Mouse (Mus musculus) adrenal gland, postnatal 10 days (tissue): ENCODE results near the gene H2-M5. TPM values are rescaled to one million over a fixed set of nuclear protein-coding genes. Genes with fewer than 3 reads are reported as not detected.
"Not testable (repeated sequence)": the region's sequence is repeated elsewhere in the genome, so short reads cannot be mapped to it uniquely, and the experiment has no call there.

Experiments
- DNase-seq: peaks from one replicate; pipeline ENCODE4 v3.0.0; 2021; ENCODE audit warnings: mixed read lengths
- long read RNA-seq, 2 experiments: library from polyadenylated mRNA; stranded (forward); transcript quantifications; one replicate each; pipeline ENCODE4 v2.0.0; 2021
- total RNA-seq, 2 experiments: library from RNA; stranded (reverse); gene quantifications; 2 replicates each; pipeline ENCODE4 v1.2.3; 2021

The H2-M5 gene
- not detected for total RNA-seq
- long read RNA-seq, experiment 1, partial matches to known transcripts = 0 of 1 reads
- long read RNA-seq, experiment 1, other reads (novel, unspliced or antisense) = 1 of 1 reads
- long read RNA-seq, experiment 2 = 0 reads

DNA sequence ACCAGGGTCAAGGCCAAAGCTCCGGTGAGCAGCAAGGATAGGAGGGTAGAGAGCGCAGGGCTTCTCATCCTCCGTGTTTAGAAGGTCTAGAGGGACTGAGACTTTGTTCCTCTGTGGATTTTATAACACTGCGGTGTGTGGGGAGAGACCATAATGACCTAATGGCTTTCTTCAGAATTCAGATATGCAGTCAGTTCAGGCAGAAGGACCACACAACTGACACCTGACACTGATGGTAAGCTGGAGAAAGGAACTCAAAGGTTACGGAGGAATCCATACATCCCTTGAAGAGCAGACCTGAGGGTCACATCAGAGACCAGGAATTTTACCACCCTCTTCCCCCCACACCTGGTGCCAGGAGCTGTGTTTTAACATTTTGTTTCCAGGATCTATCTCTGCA lies at the start of gene H2-M5:
Gene H2-M5, minus strand, starts transcription at position 101 of the 400 bp plus-strand sequence.
- no peak for DNase-seq

DNA sequence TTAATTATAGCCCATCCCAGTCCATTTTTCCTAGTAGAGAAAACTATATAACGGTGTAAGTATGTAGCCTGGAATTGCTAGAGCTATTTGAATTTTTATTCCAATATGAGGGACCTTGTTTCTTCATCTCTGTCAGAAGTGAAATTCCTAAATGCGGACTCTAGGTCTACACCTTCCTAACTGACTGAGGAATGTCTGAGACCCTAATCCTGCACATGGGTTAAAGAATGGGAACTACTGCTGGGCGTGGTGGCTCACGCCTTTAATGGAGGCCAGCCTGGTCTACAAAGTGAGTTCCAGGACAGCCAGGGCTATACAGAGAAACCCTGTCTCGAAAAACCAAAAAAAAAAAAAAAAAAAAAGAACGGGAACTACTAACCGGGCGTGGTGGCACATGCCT lies 39.8 kb upstream of the H2-M5 start:
- DNase-seq = no peak

DNA sequence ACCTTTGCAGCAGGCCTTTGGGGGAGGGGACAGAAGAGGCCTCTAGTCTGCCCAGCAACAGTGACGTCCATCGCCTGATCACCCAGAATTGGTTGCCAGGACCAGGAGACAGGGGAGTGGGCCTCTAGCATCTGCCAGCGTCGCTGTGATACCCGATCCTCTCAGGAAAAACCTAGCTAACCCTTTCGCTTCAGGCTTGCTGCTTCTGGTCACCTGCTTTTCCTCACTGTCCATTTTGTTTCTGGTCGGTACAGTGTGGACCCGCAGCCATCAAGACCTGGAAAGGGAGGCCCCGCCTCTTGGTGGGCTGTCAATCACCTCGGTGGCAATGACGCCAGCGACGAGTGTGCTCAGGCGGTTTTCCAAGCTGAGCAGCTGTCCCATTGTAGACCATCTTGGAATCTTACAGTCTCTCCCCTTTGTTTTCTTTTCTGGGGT lies 39.4 kb upstream of the H2-M5 start:
- DNase-seq = peak; percentile 89

DNA sequence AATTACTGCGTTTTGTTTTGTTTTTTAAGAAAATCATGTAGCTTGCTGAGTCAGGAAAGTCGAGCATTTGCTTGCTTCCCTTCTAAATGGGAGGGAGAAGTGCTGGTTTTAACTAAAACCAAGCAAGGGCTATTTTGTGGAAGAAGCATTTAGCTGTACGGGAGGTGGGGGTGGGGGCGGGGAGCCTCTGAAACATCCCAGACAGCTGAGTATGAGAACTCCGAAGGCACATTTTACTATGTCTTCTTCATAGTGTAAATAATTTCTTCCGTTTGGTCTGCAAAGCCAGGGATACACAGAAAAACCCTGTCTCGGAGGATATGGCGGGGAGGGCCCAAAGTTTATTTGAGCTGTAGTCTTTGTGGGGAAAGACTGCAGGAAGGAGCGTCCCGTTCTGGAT lies 38.9 kb upstream of the H2-M5 start:
- no peak for DNase-seq

DNA sequence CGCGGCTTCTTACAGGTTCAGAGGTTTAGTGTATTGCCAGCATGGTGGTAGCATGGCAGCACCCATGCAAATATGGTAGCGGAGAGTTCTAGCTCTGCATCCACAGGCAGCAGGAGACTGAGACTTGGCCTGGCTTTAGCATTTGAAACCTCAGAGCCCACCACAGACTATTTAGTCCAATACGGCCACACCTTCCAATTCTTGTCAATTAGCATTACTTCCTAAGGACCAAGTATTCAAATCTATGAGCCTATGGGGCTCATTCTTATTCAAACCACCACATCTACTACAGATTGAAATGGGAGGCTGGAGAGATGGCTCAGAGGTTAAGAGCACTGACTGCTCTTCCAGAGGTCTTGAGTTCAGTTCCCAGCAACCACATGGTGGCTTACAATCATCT lies 38.1 kb upstream of the H2-M5 start:
- no peak for DNase-seq

DNA sequence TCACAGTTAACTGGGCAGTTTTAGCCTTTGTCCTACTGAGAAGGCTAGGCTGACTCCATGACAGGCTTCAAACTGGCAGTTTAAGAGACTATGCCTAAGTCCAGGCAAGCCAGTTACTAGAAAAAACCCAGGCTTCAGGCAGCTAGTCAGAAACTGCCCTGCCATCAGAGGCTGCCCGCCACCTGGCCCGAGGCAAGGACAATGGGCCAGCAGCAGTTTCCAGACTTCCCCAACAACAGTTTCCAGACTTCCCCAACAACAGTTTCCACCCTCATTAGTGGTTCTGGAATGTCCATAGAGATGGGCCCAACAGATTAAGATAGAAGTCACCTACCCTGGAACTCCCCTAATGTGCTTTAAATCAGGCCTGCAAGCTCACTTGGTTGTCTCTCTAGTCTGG lies 37.1 kb upstream of the H2-M5 start:
- no peak for DNase-seq

DNA sequence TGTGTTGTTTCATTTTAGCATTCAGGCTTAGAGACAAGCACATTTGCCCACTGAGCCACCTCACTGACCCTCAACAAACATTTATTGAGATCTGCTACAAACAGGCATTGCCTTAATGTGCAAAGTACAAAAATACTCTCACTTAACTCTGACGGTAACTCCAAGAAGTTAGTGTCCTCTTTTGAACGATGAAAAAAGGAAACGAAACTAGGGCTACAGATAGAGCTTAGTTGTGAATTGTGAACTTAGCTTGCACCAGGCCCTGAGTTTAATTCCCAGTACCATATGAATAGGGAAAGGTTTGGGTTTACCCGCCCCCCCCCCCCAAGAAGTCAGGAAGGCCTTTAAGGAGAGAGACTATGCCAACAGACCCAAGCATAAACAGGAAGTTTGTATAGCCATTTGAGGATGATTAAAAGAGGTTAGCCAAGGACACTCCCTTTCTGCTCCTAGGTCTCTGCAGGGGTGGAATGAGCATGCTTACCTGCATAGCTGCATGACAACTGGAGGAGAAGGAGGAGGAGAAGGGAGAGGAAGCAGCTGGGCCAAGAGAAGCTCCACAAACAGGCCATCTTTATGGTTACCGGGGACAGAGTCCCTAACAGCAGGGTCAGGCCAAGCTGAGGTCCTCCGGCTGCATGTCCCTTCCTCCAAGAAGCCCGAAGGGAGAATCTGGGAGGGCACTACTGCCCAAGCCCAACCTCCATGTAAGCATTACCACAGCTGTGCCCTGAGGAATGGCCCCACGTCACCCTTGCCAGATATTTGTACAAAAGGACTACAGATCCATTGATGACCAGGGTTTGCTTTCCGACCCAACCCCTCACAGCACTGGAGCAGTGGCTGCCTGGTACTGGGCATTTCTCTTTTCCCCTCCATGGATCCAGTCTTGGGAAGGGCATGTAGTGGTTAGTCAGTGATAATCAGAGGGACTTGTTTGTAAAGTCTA lies 33.6 kb upstream of the H2-M5 start, which contains the start of gene Mog:
Gene Mog, minus strand, starts transcription at position 771 of the 949 bp plus-strand sequence.
- no peak for DNase-seq

DNA sequence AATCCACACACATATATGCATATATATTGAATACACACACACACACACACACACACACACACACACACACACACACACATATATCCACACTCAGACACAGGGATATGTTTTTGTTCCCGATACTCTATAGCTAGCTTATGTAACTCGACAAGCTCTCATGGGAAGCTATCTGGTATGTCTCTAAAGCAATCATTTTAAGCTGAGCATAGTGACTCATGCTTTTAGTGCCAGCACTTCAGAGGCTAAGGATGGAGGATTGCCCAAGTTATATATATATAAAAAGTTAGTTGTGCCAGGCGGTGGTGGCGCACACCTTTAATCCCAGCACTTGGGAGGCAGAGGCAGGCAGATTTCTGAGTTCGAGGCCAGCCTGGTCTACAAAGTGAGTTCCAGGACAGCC lies 29.9 kb upstream of the H2-M5 start:
- DNase-seq = not testable (repeated sequence)

DNA sequence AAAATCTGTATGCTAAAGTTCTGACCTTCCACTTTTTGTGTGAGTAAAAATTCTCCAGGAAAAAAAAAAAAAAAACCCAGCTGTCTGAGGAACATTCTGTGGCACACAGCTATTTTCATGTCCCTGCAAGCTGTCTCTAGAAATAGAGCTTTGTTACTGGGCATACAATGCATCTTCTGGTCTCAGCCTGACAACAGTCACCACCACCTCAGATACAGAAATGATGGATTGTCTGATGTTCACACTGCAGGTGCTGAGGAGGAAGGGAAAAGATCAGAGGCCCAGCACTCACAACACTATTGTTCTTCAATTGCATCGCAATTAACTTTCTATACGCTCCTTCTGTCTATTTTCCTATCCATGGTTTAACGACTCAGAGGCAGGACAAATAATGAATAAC lies 29.0 kb upstream of the H2-M5 start:
- no peak for DNase-seq

DNA sequence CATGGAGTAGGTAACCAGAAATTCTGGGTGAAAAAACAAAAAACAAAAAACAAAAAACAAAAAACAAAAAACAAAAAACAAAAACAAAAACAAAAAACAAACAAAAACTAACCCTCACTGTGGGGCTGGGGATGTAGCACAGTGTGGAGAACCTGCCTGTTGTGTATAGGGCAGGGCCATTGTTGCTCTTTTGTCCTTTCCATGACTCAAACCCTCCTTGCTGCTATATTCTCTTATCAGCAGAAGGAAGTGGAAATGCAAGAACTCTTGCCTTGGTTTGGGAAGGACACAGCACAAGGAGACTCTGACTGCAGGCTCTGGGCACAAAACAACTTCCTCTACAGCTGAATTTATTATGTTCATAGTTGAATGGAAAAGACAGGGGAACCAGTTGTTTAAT lies 27.0 kb upstream of the H2-M5 start:
- DNase-seq = no peak

DNA sequence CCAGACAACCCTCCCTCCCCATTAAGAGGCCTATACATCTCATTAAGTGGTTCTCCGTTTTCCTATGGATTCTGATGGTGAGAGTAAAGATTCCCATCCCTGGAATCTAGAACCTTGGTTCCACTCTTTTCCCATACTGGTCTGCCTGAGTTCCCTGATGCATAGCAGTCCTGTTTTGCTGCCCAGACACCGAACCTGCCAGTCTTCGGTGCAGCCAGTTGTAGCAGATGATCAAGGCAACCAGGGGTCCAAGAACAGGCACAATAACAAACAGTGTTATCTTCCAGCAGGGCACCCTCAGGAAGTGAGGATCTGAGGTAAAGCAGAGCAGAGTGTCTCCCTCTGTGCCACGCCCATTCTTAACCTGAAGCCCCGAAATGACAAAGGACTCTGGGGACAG lies 22.8 kb upstream of the H2-M5 start:
- DNase-seq = no peak

DNA sequence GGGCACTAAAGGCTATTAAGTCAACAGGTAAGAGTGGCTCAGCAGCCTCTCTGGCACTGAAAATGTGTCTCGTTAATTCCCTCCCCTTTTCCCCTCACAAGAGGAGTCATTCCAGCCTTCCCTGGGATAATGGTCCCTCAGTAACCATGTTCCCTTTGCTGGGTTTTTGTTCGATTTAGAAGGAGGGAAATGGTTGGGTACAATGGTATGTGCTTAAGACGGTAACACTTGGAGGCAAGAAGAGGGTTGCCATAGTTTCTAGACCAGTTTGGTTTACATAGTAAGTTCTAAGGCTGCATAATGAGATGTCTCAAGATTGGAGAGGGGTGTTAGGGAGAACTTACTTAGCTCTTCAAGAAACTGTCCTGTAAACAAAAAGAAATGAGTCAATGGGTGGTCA lies 22.4 kb upstream of the H2-M5 start:
- DNase-seq = no peak

DNA sequence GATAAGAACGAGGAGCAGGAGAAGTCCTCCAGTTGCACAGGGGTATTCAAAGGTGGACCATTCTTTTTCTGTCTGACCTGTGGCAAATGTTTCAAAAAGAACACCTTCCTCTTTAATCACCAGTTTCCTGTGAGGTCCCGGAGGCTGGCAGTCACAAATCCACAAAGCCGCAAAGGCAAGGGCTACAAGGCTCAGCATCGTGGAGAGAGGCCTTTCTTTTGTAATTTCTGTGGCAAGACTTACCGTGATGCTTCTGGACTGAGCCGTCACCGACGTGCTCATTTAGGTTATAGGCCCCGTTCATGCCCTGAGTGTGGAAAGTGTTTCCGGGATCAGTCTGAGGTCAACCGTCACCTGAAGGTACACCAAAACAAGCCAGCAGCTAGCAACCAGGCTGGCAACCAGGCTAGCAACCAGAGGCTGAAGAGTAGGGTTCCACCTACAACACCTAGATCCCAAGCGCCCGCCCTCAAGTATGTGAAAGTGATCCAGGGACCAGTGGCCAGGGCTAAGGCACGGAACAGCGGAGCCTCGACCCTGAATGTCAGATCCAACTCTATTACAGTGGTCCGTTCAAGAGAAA lies 20.2 kb upstream of the H2-M5 start:
- DNase-seq = no peak

DNA sequence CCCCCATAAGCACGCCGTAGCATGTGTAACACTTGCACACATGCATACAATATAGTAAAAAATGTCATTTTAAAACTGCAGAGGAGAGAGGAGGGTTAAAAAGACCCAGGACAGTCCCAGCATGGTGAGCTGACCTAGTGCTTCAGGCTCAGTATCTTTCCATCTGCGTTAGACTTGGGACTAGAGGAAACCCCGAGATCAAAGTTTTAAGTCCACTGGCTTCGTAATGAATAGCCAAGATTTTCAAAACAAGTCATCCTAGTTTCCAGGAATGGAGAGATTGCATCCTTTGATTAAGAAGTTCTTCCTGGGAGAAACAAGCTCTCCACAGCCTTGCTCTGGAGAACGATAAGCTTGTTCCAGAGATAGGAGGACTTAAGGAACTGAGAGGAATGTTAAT lies 18.8 kb upstream of the H2-M5 start:
- no peak for DNase-seq

DNA sequence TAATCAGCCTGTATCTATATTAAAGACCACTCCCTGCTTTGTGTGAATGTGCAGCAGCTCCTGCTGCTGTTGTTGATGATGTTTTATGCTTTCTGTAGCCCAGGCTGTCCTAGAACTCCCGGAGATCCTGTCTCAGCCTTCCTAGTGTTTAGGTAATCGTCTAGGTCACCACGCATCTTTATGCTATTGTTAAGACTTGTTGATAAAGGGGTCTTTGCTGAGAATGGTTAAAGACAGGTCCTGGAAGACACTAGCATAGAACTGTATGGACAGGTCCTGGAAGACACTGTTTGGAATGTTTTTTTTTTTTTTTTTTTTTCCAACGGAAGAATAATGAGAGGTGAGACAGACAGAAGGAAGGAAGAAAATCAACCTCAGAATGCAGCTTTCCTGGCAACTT lies 14.0 kb upstream of the H2-M5 start:
- no peak for DNase-seq

DNA sequence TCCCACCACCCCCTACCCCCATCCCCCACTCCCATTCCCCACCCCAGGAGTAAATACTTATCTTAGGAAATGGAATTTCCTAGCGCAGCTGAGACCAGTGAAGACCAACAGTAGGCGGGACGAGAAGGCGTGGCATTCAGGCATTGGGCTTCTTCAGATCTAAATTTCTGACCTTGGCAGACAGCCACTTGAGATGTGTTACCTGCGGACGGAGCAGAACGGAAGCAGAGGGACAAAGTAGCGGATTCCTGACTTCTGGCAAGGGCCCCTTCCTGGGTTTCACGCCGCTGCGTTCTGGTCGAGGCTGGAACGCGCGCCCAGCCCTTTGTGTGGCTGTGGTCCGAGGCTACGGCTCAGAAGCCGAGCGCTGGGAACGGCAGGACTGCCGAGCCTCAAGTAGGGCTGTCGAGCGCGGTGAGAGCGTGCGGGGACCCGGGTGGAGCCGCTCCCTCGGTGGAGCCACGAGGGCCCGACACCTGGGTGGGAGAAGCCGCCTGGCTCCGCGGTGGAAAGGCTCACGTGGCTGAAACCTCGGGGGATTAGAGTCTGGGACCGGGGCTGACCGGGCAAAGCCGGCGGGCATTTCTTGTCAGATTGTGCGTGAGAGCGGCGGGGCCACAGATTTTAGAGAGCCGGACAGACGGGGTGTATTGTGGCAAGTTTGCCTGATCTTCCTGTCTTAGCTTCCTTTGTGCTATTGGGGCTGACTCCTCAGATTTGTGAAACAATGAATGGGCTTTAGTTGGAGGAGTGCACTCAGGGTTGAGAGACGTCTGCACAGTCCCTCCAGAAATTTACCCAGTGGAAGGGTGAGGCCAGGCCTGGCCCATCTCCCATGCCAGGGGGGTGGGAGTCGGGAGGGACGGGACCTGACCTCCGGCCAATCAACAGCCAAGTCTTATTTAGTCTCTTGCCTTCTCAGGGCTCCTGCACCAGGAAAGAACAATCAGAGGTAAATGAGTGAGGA lies 13.3 kb upstream of the H2-M5 start:
- DNase-seq = peak; percentile 46

DNA sequence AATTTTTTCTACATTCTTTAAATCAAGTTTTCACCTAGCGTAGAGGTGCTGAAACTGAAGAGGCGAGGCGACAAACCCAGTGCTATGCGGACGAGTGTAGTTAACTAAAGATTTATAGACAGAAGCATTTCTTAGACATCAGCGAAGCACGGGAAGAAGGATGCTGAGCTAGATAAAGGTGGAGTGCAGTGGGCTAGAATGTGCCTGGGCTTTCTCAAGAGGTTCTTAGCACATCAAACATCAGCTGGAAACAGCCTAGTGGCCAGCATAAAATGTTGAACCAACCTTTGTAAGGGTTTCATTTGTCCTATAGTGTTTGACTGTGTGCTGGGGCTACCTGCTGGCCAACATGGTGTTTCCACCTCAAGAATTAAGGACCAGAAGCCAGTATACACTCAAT lies 11.5 kb upstream of the H2-M5 start, which contains the start of gene Zfp57:
Gene Zfp57, plus strand, starts transcription at position 301 of the 400 bp plus-strand sequence.
- DNase-seq = no peak

DNA sequence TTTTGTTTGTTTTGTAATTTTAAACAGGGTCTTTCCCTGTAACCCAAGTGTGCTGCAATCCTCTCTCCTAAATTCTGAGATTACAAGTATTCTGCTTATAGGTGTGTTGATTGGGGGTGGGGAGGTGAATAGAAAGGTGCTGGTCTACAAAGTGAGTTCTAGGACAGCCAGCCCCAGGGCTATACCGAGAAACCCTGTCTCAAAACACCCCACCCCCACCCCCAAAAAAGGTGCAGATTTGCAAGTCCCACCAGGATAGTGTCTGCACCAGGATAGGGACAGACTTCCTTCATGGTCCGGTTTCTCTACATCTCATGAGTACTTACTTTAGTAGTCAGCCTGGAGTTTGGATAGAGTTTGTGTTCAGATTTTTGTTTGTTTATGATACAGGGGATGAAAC lies 9.1 kb upstream of the H2-M5 start:
- no peak for DNase-seq

DNA sequence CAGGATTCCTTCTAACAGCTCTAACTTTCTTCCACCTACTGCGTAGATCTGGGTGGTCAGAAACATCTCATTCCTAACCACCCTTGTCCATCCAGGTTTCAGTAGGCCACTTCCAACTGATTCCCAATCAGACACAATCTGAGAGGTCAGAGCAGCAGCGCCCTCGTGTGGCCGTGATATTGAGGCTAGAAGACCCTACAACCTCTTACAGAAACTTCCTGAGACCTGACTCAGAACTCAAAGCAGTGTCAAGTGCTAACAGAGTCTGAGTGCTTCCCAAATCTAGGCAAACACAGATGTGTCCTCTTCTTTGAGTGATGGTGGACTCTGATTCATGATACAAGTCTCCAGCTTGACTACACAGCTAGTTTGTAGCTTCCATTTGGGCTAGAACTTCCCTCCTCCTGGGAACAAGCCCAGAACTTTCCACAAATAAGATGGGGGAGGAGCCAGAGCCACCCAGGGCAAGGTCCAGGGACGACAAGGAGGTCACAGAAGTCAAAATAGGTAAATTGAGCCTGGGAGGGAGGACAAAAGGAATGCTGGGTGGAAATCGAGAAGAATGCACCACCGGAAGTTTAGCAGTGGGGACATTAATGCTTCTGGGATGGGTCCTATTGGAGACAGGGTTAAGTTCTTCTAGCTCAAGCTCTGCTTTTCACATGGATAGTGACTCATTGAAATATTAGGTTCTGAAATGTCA lies 7.8 kb upstream of the H2-M5 start:
- DNase-seq = peak; percentile 88

DNA sequence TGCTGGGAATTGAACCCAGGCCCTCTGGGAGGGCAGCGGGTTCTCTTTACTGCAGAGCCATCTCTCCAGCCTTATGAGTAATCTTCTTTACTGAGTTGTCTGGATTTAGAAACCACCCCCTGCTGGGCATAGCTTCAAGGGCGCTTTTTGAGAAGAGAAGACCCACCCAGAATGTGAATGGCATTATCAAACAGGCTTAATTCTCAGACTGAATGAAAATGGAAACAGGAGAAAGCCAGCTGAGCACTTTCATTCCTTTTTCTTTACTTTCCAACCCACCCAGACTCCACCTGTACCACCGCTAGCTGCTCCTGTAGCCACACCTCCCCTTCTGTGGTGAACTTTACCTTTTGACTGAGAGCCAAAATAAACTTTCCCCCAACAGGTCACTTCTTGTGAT lies 6.1 kb upstream of the H2-M5 start:
- DNase-seq = no peak

DNA sequence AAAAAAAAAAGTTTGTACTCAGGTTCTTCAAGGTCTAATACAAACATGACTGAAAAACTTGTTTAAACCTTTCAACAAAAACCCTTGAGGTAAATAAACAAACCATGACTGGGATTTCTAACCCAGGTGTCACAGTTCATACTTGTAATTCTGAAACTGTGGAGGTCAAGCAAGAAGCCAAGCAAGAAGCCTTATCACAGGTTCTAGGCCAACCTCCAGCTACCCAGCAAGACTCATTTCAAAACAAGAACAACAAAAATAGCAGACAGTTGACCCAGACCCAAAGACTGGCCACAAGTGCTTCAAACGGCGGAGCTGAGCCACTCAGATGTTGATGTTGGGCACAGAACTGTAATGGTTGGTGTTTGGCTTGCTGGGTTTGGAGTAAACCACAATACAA lies 5.2 kb upstream of the H2-M5 start:
- no peak for DNase-seq
